Mouse (Mus musculus): ENCODE data around the gene Art2b. TPM values are rescaled to one million over a fixed set of nuclear protein-coding genes. Genes with fewer than 3 reads are reported as not detected.

The Art2b gene
- polyA plus RNA-seq, 1 experiment from 2014 or later, result not detected

GRCm38 (mm10) chr7:101550686-101551485, 34.5 kb downstream of the Art2b start:
- H3K4me2 ChIP-seq (ENCODE audit: low read length), result no peak overlapping the region
- no peak overlapping the region for H3K27ac ChIP-seq (ENCODE audit: low read length)
- H3K9me3 ChIP-seq (ENCODE audit: control insufficient read depth, low read length), result no peaks in the 10 kb centered on the region
- H3K36me3 ChIP-seq (ENCODE audit: control insufficient read depth, insufficient read depth), result no peaks in the 10 kb centered on the region
- ATAC-seq, result no peak
- no peak overlapping the region for H3K4me3 ChIP-seq (replicated peaks; ENCODE audit: low read length)
- no peak overlapping the region for H3K9ac ChIP-seq (replicated peaks; ENCODE audit: low read depth, low read length)
- 74% methylated on average over 7 of the region's 7 CpGs for WGBS
- H3K4me1 ChIP-seq (replicated peaks; ENCODE audit: control insufficient read depth, insufficient read depth, low read length), result no peaks in the 10 kb centered on the region
- H3K27me3 ChIP-seq (replicated peaks; ENCODE audit: control insufficient read depth, insufficient read depth, low read length), result no peaks in the 10 kb centered on the region

GRCm38 (mm10) chr7:101549266-101549665, 36.1 kb downstream of the Art2b start:
- H3K4me1 ChIP-seq (replicated peaks; ENCODE audit: control insufficient read depth, insufficient read depth, low read length), result no peaks in the 10 kb centered on the region
- H3K4me3 ChIP-seq (replicated peaks; ENCODE audit: low read length), result no peak overlapping the region
- no peak overlapping the region for H3K4me2 ChIP-seq (ENCODE audit: low read length)
- no peaks in the 10 kb centered on the region for H3K9me3 ChIP-seq (ENCODE audit: control insufficient read depth, low read length)
- no peaks in the 10 kb centered on the region for H3K27me3 ChIP-seq (replicated peaks; ENCODE audit: control insufficient read depth, insufficient read depth, low read length)
- no peak overlapping the region for H3K9ac ChIP-seq (replicated peaks; ENCODE audit: low read depth, low read length)
- 84% methylated on average over 3 of the region's 3 CpGs for WGBS
- ATAC-seq, result no peak
- H3K36me3 ChIP-seq (ENCODE audit: control insufficient read depth, insufficient read depth), result no peaks in the 10 kb centered on the region
- no peak overlapping the region for H3K27ac ChIP-seq (ENCODE audit: low read length)

GRCm38 (mm10) chr7:101547651-101548050, 37.7 kb downstream of the Art2b start:
- H3K27me3 ChIP-seq (replicated peaks; ENCODE audit: control insufficient read depth, insufficient read depth, low read length), result no peaks in the 10 kb centered on the region
- no peak overlapping the region for H3K4me2 ChIP-seq (ENCODE audit: low read length)
- H3K4me1 ChIP-seq (replicated peaks; ENCODE audit: control insufficient read depth, insufficient read depth, low read length), result no peaks in the 10 kb centered on the region
- no peak overlapping the region for H3K9ac ChIP-seq (replicated peaks; ENCODE audit: low read depth, low read length)
- no peak for ATAC-seq
- H3K9me3 ChIP-seq (ENCODE audit: control insufficient read depth, low read length), result no peaks in the 10 kb centered on the region
- 75% methylated on average over 3 of the region's 3 CpGs for WGBS
- H3K27ac ChIP-seq (ENCODE audit: low read length), result no peak overlapping the region
- H3K4me3 ChIP-seq (replicated peaks; ENCODE audit: low read length), result no peak overlapping the region
- H3K36me3 ChIP-seq (ENCODE audit: control insufficient read depth, insufficient read depth), result no peaks in the 10 kb centered on the region

GRCm38 (mm10) chr7:101541734-101542133, 43.7 kb downstream of the Art2b start:
- H3K9me3 ChIP-seq (ENCODE audit: control insufficient read depth, low read length), result no peaks in the 10 kb centered on the region
- no peaks in the 10 kb centered on the region for H3K36me3 ChIP-seq (ENCODE audit: control insufficient read depth, insufficient read depth)
- 75% methylated on average over 10 of the region's 10 CpGs for WGBS
- H3K4me3 ChIP-seq (replicated peaks; ENCODE audit: low read length), result no peak overlapping the region
- no peak overlapping the region for H3K4me2 ChIP-seq (ENCODE audit: low read length)
- H3K27ac ChIP-seq (ENCODE audit: low read length), result no peak overlapping the region
- no peak overlapping the region for H3K9ac ChIP-seq (replicated peaks; ENCODE audit: low read depth, low read length)
- no peaks in the 10 kb centered on the region for H3K27me3 ChIP-seq (replicated peaks; ENCODE audit: control insufficient read depth, insufficient read depth, low read length)
- 0 out of 2 replicates have a peak, but pooled peaks cover 2% of the 10 kb centered on the region for H3K4me1 ChIP-seq (replicated peaks; ENCODE audit: control insufficient read depth, insufficient read depth, low read length)
- ATAC-seq, result no peak

- 0 out of 2 replicates have a peak, but pooled peaks cover 2% of the 10 kb centered on the region for H3K4me1 ChIP-seq (replicated peaks; ENCODE audit: control insufficient read depth, insufficient read depth, low read length)
Measured at GRCm38 (mm10) chr7:101541132-101541531, 44.3 kb downstream of the Art2b start.

GRCm38 (mm10) chr7:101540684-101541083, 44.7 kb downstream of the Art2b start:
- H3K4me2 ChIP-seq (ENCODE audit: low read length), result no peak overlapping the region
- H3K4me3 ChIP-seq (replicated peaks; ENCODE audit: low read length), result no peak overlapping the region
- H3K27ac ChIP-seq (ENCODE audit: low read length), result no peak overlapping the region
- 0 out of 2 replicates have a peak, but pooled peaks cover 2% of the 10 kb centered on the region for H3K4me1 ChIP-seq (replicated peaks; ENCODE audit: control insufficient read depth, insufficient read depth, low read length)
- H3K9ac ChIP-seq (replicated peaks; ENCODE audit: low read depth, low read length), result no peak overlapping the region
- H3K36me3 ChIP-seq (ENCODE audit: control insufficient read depth, insufficient read depth), result no peaks in the 10 kb centered on the region
- H3K9me3 ChIP-seq (ENCODE audit: control insufficient read depth, low read length), result no peaks in the 10 kb centered on the region
- H3K27me3 ChIP-seq (replicated peaks; ENCODE audit: control insufficient read depth, insufficient read depth, low read length), result no peaks in the 10 kb centered on the region
- ATAC-seq, result no peak
- whole genome bisulfite sequencing, result 83% methylated on average over 5 of the region's 5 CpGs

More at GRCm38 (mm10) chr7:101541132-101541531, 44.3 kb downstream of the Art2b start:
- Histone ChIP-seq H3K27me3 (replicated peaks; ENCODE audit: control insufficient read depth, insufficient read depth, low read length) (no peaks in the 10 kb centered on the region), H3K36me3 (ENCODE audit: control insufficient read depth, insufficient read depth) (no peaks in the 10 kb centered on the region), H3K27ac (ENCODE audit: low read length) (no peak overlapping the region), H3K4me3 (replicated peaks; ENCODE audit: low read length) (no peak overlapping the region), H3K9me3 (ENCODE audit: control insufficient read depth, low read length) (no peaks in the 10 kb centered on the region), H3K4me2 (ENCODE audit: low read length) (no peak overlapping the region), H3K9ac (replicated peaks; ENCODE audit: low read depth, low read length) (no peak overlapping the region)
- 4% methylated on average over 11 of the region's 11 CpGs for WGBS
- ATAC-seq, result peak; percentile 89

GRCm38 (mm10) chr7:101539774-101540173, 45.6 kb downstream of the Art2b start:
- 41% methylated on average over 9 of the region's 9 CpGs for WGBS
- peaks cover 7% of the 10 kb centered on the region; the same call in 1 of the 2 replicates for H3K4me1 ChIP-seq (replicated peaks; ENCODE audit: control insufficient read depth, insufficient read depth, low read length)
- 0 out of 2 replicates have a peak, but pooled peaks have one; percentile 16 for ATAC-seq

GRCm38 (mm10) chr7:101538141-101538933, 47.1 kb downstream of the Art2b start:
- Histone ChIP-seq H3K4me3 (replicated peaks; ENCODE audit: low read length) (no peak overlapping the region), H3K36me3 (ENCODE audit: control insufficient read depth, insufficient read depth) (no peaks in the 10 kb centered on the region), H3K9ac (replicated peaks; ENCODE audit: low read depth, low read length) (no peak overlapping the region), H3K4me2 (ENCODE audit: low read length) (no peak overlapping the region), H3K9me3 (ENCODE audit: control insufficient read depth, low read length) (no peaks in the 10 kb centered on the region), H3K27me3 (replicated peaks; ENCODE audit: control insufficient read depth, insufficient read depth, low read length) (no peaks in the 10 kb centered on the region), H3K27ac (ENCODE audit: low read length) (no peak overlapping the region), H3K4me1 (replicated peaks; ENCODE audit: control insufficient read depth, insufficient read depth, low read length) (peaks cover 8% of the 10 kb centered on the region; the same call in 1 of the 2 replicates)
- 55% methylated on average over 14 of the region's 14 CpGs for WGBS
- ATAC-seq, result 0 out of 2 replicates have a peak, but pooled peaks have one; percentile 13

More at GRCm38 (mm10) chr7:101539774-101540173, 45.6 kb downstream of the Art2b start:
- no peaks in the 10 kb centered on the region for H3K36me3 ChIP-seq (ENCODE audit: control insufficient read depth, insufficient read depth)
- no peak overlapping the region for H3K27ac ChIP-seq (ENCODE audit: low read length)
- no peak overlapping the region for H3K4me2 ChIP-seq (ENCODE audit: low read length)
- no peak overlapping the region for H3K4me3 ChIP-seq (replicated peaks; ENCODE audit: low read length)
- H3K9ac ChIP-seq (replicated peaks; ENCODE audit: low read depth, low read length), result no peak overlapping the region
- H3K27me3 ChIP-seq (replicated peaks; ENCODE audit: control insufficient read depth, insufficient read depth, low read length), result no peaks in the 10 kb centered on the region
- H3K9me3 ChIP-seq (ENCODE audit: control insufficient read depth, low read length), result no peaks in the 10 kb centered on the region

- WGBS, result 58% methylated on average over 8 of the region's 8 CpGs
- no peak for ATAC-seq
- Histone ChIP-seq H3K27me3 (replicated peaks; ENCODE audit: control insufficient read depth, insufficient read depth, low read length) (no peaks in the 10 kb centered on the region), H3K4me1 (replicated peaks; ENCODE audit: control insufficient read depth, insufficient read depth, low read length) (peaks cover 8% of the 10 kb centered on the region; the same call in 1 of the 2 replicates), H3K4me2 (ENCODE audit: low read length) (no peak overlapping the region), H3K9ac (replicated peaks; ENCODE audit: low read depth, low read length) (no peak overlapping the region), H3K9me3 (ENCODE audit: control insufficient read depth, low read length) (no peaks in the 10 kb centered on the region), H3K4me3 (replicated peaks; ENCODE audit: low read length) (no peak overlapping the region), H3K36me3 (ENCODE audit: control insufficient read depth, insufficient read depth) (no peaks in the 10 kb centered on the region), H3K27ac (ENCODE audit: low read length) (no peak overlapping the region)
Measured at GRCm38 (mm10) chr7:101537541-101537940, 47.9 kb downstream of the Art2b start.

Data from forebrain, embryonic 16.5 days (tissue).